ENCODE assay signal across 10 mouse cellular contexts in the genomic region with DNA sequence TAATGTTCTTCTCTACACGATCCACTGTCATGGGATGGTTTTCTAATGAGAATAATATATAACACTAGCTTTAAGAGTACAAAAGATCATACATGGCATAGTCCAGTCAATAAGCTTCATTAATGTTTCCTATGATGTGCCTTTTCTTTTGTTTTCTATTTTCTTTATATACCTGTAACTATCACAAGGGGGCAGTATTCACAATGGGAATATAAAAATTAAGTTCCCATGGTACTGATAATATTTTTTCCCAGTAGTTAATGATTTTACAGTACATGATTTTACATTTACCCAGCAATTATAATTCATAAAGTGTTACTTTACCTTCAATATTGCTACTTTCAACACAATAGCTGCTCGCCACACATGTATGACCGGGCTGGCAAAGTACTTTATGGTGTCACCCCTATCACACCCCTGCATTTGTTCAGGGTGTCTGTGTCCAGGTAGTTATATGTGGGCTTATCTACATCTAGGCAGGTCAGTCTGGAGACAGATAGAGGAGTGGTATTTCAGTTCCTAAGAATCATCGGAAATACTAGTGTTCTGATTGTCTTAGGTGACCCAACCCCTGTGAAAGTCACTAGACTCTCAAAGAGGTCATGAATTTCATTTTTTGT.
DNase-seq lines count a peak whose midpoint lies in the region; ATAC-seq lines count a peak whose summit lies in the region.
"Had no signal": no experiment of that assay in that cellular context is flagged by ENCODE, and none has a peak within 500 bp of the region (broad histone marks: within the 10 kb centered on the region; RNA-seq: fewer than 3 reads in every experiment).

No protein-coding gene starts in this region.

- no peak for DNase-seq in hindbrain, embryonic 11.5 days (ENCODE audit: low spot score)
- DNase-seq in neural tube, embryonic 10.5 days (ENCODE audit: extremely low spot score, low spot score) = no peak
- DNase-seq in spleen, adult 18-20 months = no peak
- no peak for DNase-seq in frontal cortex, postnatal 14 days (ENCODE audit: low spot score in 2 of 2)
- DNase-seq: cerebellum, adult 8-10 months; heart, postnatal 36 days; lung, postnatal 14 days had no signal

- 88% methylated on average over 4 of the region's 4 CpGs for WGBS in hindbrain, embryonic 11.5 days
- WGBS in hindbrain, embryonic 16.5 days = 86% methylated on average over 4 of the region's 4 CpGs
- WGBS in neural tube, embryonic 14.5 days = 82% methylated on average over 4 of the region's 4 CpGs

- H3K36me3 ChIP-seq in hindbrain, embryonic 11.5 days (ENCODE audit: control insufficient read depth, insufficient read depth, low read length) = no peaks in the 10 kb centered on the region
- H3K36me3 ChIP-seq in hindbrain, embryonic 16.5 days (ENCODE audit: control insufficient read depth, insufficient read depth, low read length) = no peaks in the 10 kb centered on the region
- H3K36me3 ChIP-seq in neural tube, embryonic 14.5 days (ENCODE audit: control insufficient read depth, insufficient read depth, low read length) = no peaks in the 10 kb centered on the region

- no peak overlapping the region for H3K9ac ChIP-seq in hindbrain, embryonic 11.5 days (ENCODE audit: low read depth, low read length)
- H3K9ac ChIP-seq in hindbrain, embryonic 16.5 days (ENCODE audit: low read depth, low read length) = no peak overlapping the region
- no peak overlapping the region for H3K9ac ChIP-seq in neural tube, embryonic 14.5 days (replicated peaks; ENCODE audit: low read depth, low read length)

- H3K4me3 ChIP-seq in hindbrain, embryonic 11.5 days (ENCODE audit: low read depth, low read length) = no peak overlapping the region
- H3K4me3 ChIP-seq in hindbrain, embryonic 16.5 days (ENCODE audit: low read length) = no peak overlapping the region
- no peak overlapping the region for H3K4me3 ChIP-seq in neural tube, embryonic 14.5 days (ENCODE audit: low read depth, low read length)

- no peaks in the 10 kb centered on the region for H3K27me3 ChIP-seq in hindbrain, embryonic 11.5 days (ENCODE audit: control insufficient read depth, insufficient read depth, low read length)
- H3K27me3 ChIP-seq in hindbrain, embryonic 16.5 days (replicated peaks; ENCODE audit: control insufficient read depth, insufficient read depth, low read length) = no peaks in the 10 kb centered on the region
- H3K27me3 ChIP-seq in neural tube, embryonic 14.5 days (ENCODE audit: control insufficient read depth, insufficient read depth, low read length) = no peaks in the 10 kb centered on the region

- 0 out of 2 replicates have a peak, but pooled peaks have one; percentile 14 for ATAC-seq in hindbrain, embryonic 11.5 days (ENCODE audit: low FRiP score)
- no peak for ATAC-seq in hindbrain, embryonic 16.5 days
- peak; percentile 41 for ATAC-seq in neural tube, embryonic 14.5 days (ENCODE audit: low read depth)
- ATAC-seq in common myeloid progenitor, adult 5-6 weeks (replicated peaks; ENCODE audit: low read depth, poor library complexity, severe bottlenecking) = peak; percentile 62; the same call in 1 of the 2 replicates

- no peaks in the 10 kb centered on the region for H3K4me1 ChIP-seq in hindbrain, embryonic 11.5 days (replicated peaks; ENCODE audit: control insufficient read depth, insufficient read depth, low read length)
- no peaks in the 10 kb centered on the region for H3K4me1 ChIP-seq in hindbrain, embryonic 16.5 days (ENCODE audit: control insufficient read depth, insufficient read depth, low read depth, low read length)
- H3K4me1 ChIP-seq in neural tube, embryonic 14.5 days (ENCODE audit: control insufficient read depth, insufficient read depth, low read length) = no peaks in the 10 kb centered on the region

- H3K27ac ChIP-seq in hindbrain, embryonic 11.5 days (ENCODE audit: low read depth, low read length) = no peak overlapping the region
- H3K27ac ChIP-seq in hindbrain, embryonic 16.5 days (ENCODE audit: low read depth, low read length) = no peak overlapping the region
- H3K27ac ChIP-seq in neural tube, embryonic 14.5 days (ENCODE audit: low read depth, low read length) = no peak overlapping the region

- H3K9me3 ChIP-seq in hindbrain, embryonic 11.5 days (ENCODE audit: control insufficient read depth, low read length) = no peaks in the 10 kb centered on the region
- H3K9me3 ChIP-seq in hindbrain, embryonic 16.5 days (ENCODE audit: control insufficient read depth, low read length) = no peaks in the 10 kb centered on the region
- H3K9me3 ChIP-seq in neural tube, embryonic 14.5 days (ENCODE audit: control insufficient read depth, low read length) = no peaks in the 10 kb centered on the region

- no peak overlapping the region for H3K4me2 ChIP-seq in hindbrain, embryonic 11.5 days (replicated peaks; ENCODE audit: low read depth, low read length)
- no peak overlapping the region for H3K4me2 ChIP-seq in hindbrain, embryonic 16.5 days (ENCODE audit: low read length)
- no peak overlapping the region for H3K4me2 ChIP-seq in neural tube, embryonic 14.5 days (ENCODE audit: low read depth, low read length)
